Mouse (Mus musculus): ENCODE results near the gene Rftn1. TPM values are rescaled to one million over a fixed set of nuclear protein-coding genes. Genes with fewer than 3 reads are reported as not detected.

Rftn1 gene
- total and polyA plus RNA-seq, 2 experiments from 2014 or later: 19.7 to 44.4 TPM

GRCm38 (mm10) chr17:50233956-50234355 is 43.5 kb upstream of the Rftn1 start:
- no peak overlapping the region for H3K4me2 ChIP-seq (ENCODE audit: low read depth, low read length)
- no peak overlapping the region for H3K27ac ChIP-seq
- H3K36me3 ChIP-seq (ENCODE audit: insufficient read depth, low read length): no peaks in the 10 kb centered on the region
- WGBS: 77% methylated on average over 5 of the region's 5 CpGs
- H3K4me3 ChIP-seq (ENCODE audit: low read length): no peak overlapping the region
- H3K4me1 ChIP-seq (ENCODE audit: insufficient read depth, low read length): peaks cover 5% of the 10 kb centered on the region; the same call in 1 of the 2 replicates
- ATAC-seq: no peak
- no peaks in the 10 kb centered on the region for H3K9me3 ChIP-seq (ENCODE audit: low read length)
- no peak overlapping the region for H3K9ac ChIP-seq (replicated peaks; ENCODE audit: low read length)
- no peak for DNase-seq (ENCODE audit: low spot score)
- 0 out of 2 replicates have a peak, but pooled peaks cover 3% of the 10 kb centered on the region for H3K27me3 ChIP-seq (ENCODE audit: insufficient read depth, low read length)
- TF ChIP-seq CTCF (IDR thresholded peaks at IDR 0.05; ENCODE audit: low read depth): no peak

- H3K9me3 ChIP-seq (ENCODE audit: low read length): no peaks in the 10 kb centered on the region
- H3K4me2 ChIP-seq (ENCODE audit: low read depth, low read length): no peak overlapping the region
- no peak overlapping the region for H3K27ac ChIP-seq
- H3K9ac ChIP-seq (replicated peaks; ENCODE audit: low read length): no peak overlapping the region
- H3K4me3 ChIP-seq (ENCODE audit: low read length): no peak overlapping the region
- WGBS: 73% methylated on average over 11 of the region's 11 CpGs
- H3K27me3 ChIP-seq (ENCODE audit: insufficient read depth, low read length): no peaks in the 10 kb centered on the region
- no peak for TF ChIP-seq CTCF (IDR thresholded peaks at IDR 0.05; ENCODE audit: low read depth)
- H3K36me3 ChIP-seq (ENCODE audit: insufficient read depth, low read length): no peaks in the 10 kb centered on the region
- DNase-seq (ENCODE audit: low spot score) (peak; percentile 59), ATAC-seq (no peak)
- H3K4me1 ChIP-seq (ENCODE audit: insufficient read depth, low read length): peaks cover 5% of the 10 kb centered on the region; the same call in 1 of the 2 replicates
Measured at GRCm38 (mm10) chr17:50232821-50233220, 42.3 kb upstream of the Rftn1 start.

GRCm38 (mm10) chr17:50231206-50231605 is 40.7 kb upstream of the Rftn1 start:
- H3K27me3 ChIP-seq (ENCODE audit: insufficient read depth, low read length): no peaks in the 10 kb centered on the region
- no peak for TF ChIP-seq CTCF (IDR thresholded peaks at IDR 0.05; ENCODE audit: low read depth)
- H3K4me1 ChIP-seq (ENCODE audit: insufficient read depth, low read length): no peaks in the 10 kb centered on the region
- no peak for DNase-seq (ENCODE audit: low spot score)
- H3K27ac ChIP-seq: no peak overlapping the region
- no peak for ATAC-seq
- WGBS: 84% methylated on average over 8 of the region's 8 CpGs
- no peak overlapping the region for H3K4me2 ChIP-seq (ENCODE audit: low read depth, low read length)
- no peak overlapping the region for H3K9ac ChIP-seq (replicated peaks; ENCODE audit: low read length)
- no peak overlapping the region for H3K4me3 ChIP-seq (ENCODE audit: low read length)
- no peaks in the 10 kb centered on the region for H3K36me3 ChIP-seq (ENCODE audit: insufficient read depth, low read length)
- H3K9me3 ChIP-seq (ENCODE audit: low read length): no peaks in the 10 kb centered on the region

- 73% methylated on average over 4 of the region's 4 CpGs for WGBS
Measured at GRCm38 (mm10) chr17:50229534-50229933, 39.1 kb upstream of the Rftn1 start.

GRCm38 (mm10) chr17:50227366-50227765 is 36.9 kb upstream of the Rftn1 start:
- Histone ChIP-seq H3K4me3 (ENCODE audit: low read length) (no peak overlapping the region), H3K9ac (replicated peaks; ENCODE audit: low read length) (no peak overlapping the region), H3K9me3 (ENCODE audit: low read length) (no peaks in the 10 kb centered on the region), H3K27ac (no peak overlapping the region), H3K4me2 (ENCODE audit: low read depth, low read length) (no peak overlapping the region), H3K4me1 (ENCODE audit: insufficient read depth, low read length) (no peaks in the 10 kb centered on the region), H3K27me3 (ENCODE audit: insufficient read depth, low read length) (no peaks in the 10 kb centered on the region), H3K36me3 (ENCODE audit: insufficient read depth, low read length) (no peaks in the 10 kb centered on the region)
- ATAC-seq: no peak
- WGBS: 77% methylated on average over 7 of the region's 7 CpGs
- no peak for TF ChIP-seq CTCF (IDR thresholded peaks at IDR 0.05; ENCODE audit: low read depth)
- DNase-seq (ENCODE audit: low spot score): no peak

More at GRCm38 (mm10) chr17:50229534-50229933, 39.1 kb upstream of the Rftn1 start:
- no peak for TF ChIP-seq CTCF (IDR thresholded peaks at IDR 0.05; ENCODE audit: low read depth)
- DNase-seq (ENCODE audit: low spot score): no peak
- no peak for ATAC-seq
- no peaks in the 10 kb centered on the region for H3K27me3 ChIP-seq (ENCODE audit: insufficient read depth, low read length)
- no peaks in the 10 kb centered on the region for H3K36me3 ChIP-seq (ENCODE audit: insufficient read depth, low read length)
- no peaks in the 10 kb centered on the region for H3K4me1 ChIP-seq (ENCODE audit: insufficient read depth, low read length)
- H3K9me3 ChIP-seq (ENCODE audit: low read length): no peaks in the 10 kb centered on the region
- H3K27ac ChIP-seq: no peak overlapping the region
- no peak overlapping the region for H3K4me3 ChIP-seq (ENCODE audit: low read length)
- no peak overlapping the region for H3K9ac ChIP-seq (replicated peaks; ENCODE audit: low read length)
- H3K4me2 ChIP-seq (ENCODE audit: low read depth, low read length): no peak overlapping the region

GRCm38 (mm10) chr17:50224718-50225117 is 34.2 kb upstream of the Rftn1 start:
- no peak for ATAC-seq
- no peak for DNase-seq (ENCODE audit: low spot score)
- Histone ChIP-seq H3K4me2 (ENCODE audit: low read depth, low read length) (no peak overlapping the region), H3K4me1 (ENCODE audit: insufficient read depth, low read length) (no peaks in the 10 kb centered on the region), H3K4me3 (ENCODE audit: low read length) (no peak overlapping the region), H3K36me3 (ENCODE audit: insufficient read depth, low read length) (no peaks in the 10 kb centered on the region), H3K9me3 (ENCODE audit: low read length) (no peaks in the 10 kb centered on the region), H3K27ac (no peak overlapping the region), H3K27me3 (ENCODE audit: insufficient read depth, low read length) (no peaks in the 10 kb centered on the region), H3K9ac (replicated peaks; ENCODE audit: low read length) (no peak overlapping the region)
- WGBS: 66% methylated on average over 5 of the region's 5 CpGs
- TF ChIP-seq CTCF (IDR thresholded peaks at IDR 0.05; ENCODE audit: low read depth): no peak

- DNase-seq (ENCODE audit: low spot score): no peak
- Histone ChIP-seq H3K27ac (no peak overlapping the region), H3K9me3 (ENCODE audit: low read length) (no peaks in the 10 kb centered on the region), H3K36me3 (ENCODE audit: insufficient read depth, low read length) (no peaks in the 10 kb centered on the region), H3K4me2 (ENCODE audit: low read depth, low read length) (no peak overlapping the region), H3K4me3 (ENCODE audit: low read length) (no peak overlapping the region), H3K9ac (replicated peaks; ENCODE audit: low read length) (no peak overlapping the region), H3K27me3 (ENCODE audit: insufficient read depth, low read length) (no peaks in the 10 kb centered on the region), H3K4me1 (ENCODE audit: insufficient read depth, low read length) (no peaks in the 10 kb centered on the region)
- no peak for TF ChIP-seq CTCF (IDR thresholded peaks at IDR 0.05; ENCODE audit: low read depth)
- no peak for ATAC-seq
- 69% methylated on average over 4 of the region's 4 CpGs for WGBS
Measured at GRCm38 (mm10) chr17:50217978-50218377, 27.5 kb upstream of the Rftn1 start.

All from hindbrain, postnatal 0 days (tissue).